Mouse (Mus musculus) left cerebral cortex, adult 11 months (tissue): ENCODE results near the gene Stard3nl.
"Not testable (repeated sequence)": the region's sequence is repeated elsewhere in the genome, so short reads cannot be mapped to it uniquely, and the experiment has no call there.

Experiments used
- DNase-seq: peaks from one replicate; pipeline ENCODE4 v3.0.0; 2022; ENCODE audit warnings: low spot score

Gene Stard3nl

GRCm38 (mm10) chr13:19381112-19381828, 14.3 kb downstream of the Stard3nl start:
- DNase-seq, result no peak

GRCm38 (mm10) chr13:19379313-19379712, 16.3 kb downstream of the Stard3nl start:
- no peak for DNase-seq

GRCm38 (mm10) chr13:19372133-19372729, 23.4 kb downstream of the Stard3nl start:
- no peak for DNase-seq

GRCm38 (mm10) chr13:19368817-19369216, 26.8 kb downstream of the Stard3nl start:
- DNase-seq, result no peak

- DNase-seq, result no peak
These were observed 28.1 kb downstream of the Stard3nl start for GRCm38 (mm10) chr13:19367536-19367935.

- no peak for DNase-seq
These were observed 28.7 kb downstream of the Stard3nl start for GRCm38 (mm10) chr13:19366866-19367265.

GRCm38 (mm10) chr13:19365596-19365995, 30.0 kb downstream of the Stard3nl start:
- peak; percentile 45 for DNase-seq

- peak; percentile 41 for DNase-seq
These were observed 31.3 kb downstream of the Stard3nl start for GRCm38 (mm10) chr13:19364245-19364772.

GRCm38 (mm10) chr13:19362358-19362757, 33.2 kb downstream of the Stard3nl start:
- DNase-seq, result no peak

- no peak for DNase-seq
These were observed 37.6 kb downstream of the Stard3nl start for GRCm38 (mm10) chr13:19358027-19358426.

GRCm38 (mm10) chr13:19357301-19357700, 38.3 kb downstream of the Stard3nl start:
- DNase-seq, result no peak

- no peak for DNase-seq
These were observed 38.9 kb downstream of the Stard3nl start for GRCm38 (mm10) chr13:19356720-19357119.

- no peak for DNase-seq
These were observed 39.5 kb downstream of the Stard3nl start for GRCm38 (mm10) chr13:19356120-19356519.

- DNase-seq, result no peak
These were observed 42.8 kb downstream of the Stard3nl start for GRCm38 (mm10) chr13:19352795-19353194.

GRCm38 (mm10) chr13:19340356-19340755, 55.2 kb downstream of the Stard3nl start:
- not testable (repeated sequence) for DNase-seq

- DNase-seq, result not testable (repeated sequence)
These were observed 59.3 kb downstream of the Stard3nl start for GRCm38 (mm10) chr13:19336310-19336709.
